Mouse (Mus musculus) hindbrain, embryonic 11.5 days (tissue): Measurements from ENCODE around the gene Napsa. TPM values are rescaled to one million over a fixed set of nuclear protein-coding genes. Genes with fewer than 3 reads are reported as not detected.

Source experiments
- ATAC-seq: fragments of 200-750 bp; cut with Nextera tagmentation; 2 replicates; pipeline ENCODE4 v1.8.0; 2017; ENCODE audit warnings: mild to moderate bottlenecking, moderate TSS enrichment, moderate library complexity; ENCODE audit not compliant: low FRiP score
- DNase-seq: peaks from one replicate; pipeline ENCODE4 v3.0.0-alpha.2; 2015; ENCODE audit warnings: low spot score
- H3K27ac ChIP-seq: fragments of 300-500 bp; sonication (generic); 2 replicates; pipeline ENCODE4 v1.5.1; 2014; ENCODE audit warnings: mild to moderate bottlenecking, low read depth, low read length
- H3K27me3 ChIP-seq: fragments of 300-500 bp; sonication (generic); 2 replicates; pipeline ENCODE4 v1.6.1; 2014; ENCODE audit warnings: mild to moderate bottlenecking, low read length, moderate library complexity, mixed read lengths; ENCODE audit not compliant: control insufficient read depth, insufficient read depth
- H3K36me3 ChIP-seq: fragments of 300-500 bp; sonication (generic); 2 replicates; pipeline ENCODE4 v1.6.1; 2014; ENCODE audit warnings: mild to moderate bottlenecking, low read length, moderate library complexity, mixed read lengths; ENCODE audit not compliant: control insufficient read depth, insufficient read depth
- H3K4me1 ChIP-seq: fragments of 300-500 bp; sonication (generic); replicated peaks from 2 replicates; pipeline ENCODE4 v1.6.1; 2014; ENCODE audit warnings: low read length, mixed read lengths; ENCODE audit not compliant: control insufficient read depth, insufficient read depth
- H3K4me2 ChIP-seq: fragments of 300-500 bp; sonication (generic); replicated peaks from 2 replicates; pipeline ENCODE4 v1.6.1; 2014; ENCODE audit warnings: mild to moderate bottlenecking, low read depth, low read length
- H3K4me3 ChIP-seq: fragments of 300-500 bp; sonication (generic); 2 replicates; pipeline ENCODE4 v1.5.1; 2014; ENCODE audit warnings: low read depth, low read length
- H3K9ac ChIP-seq: fragments of 300-500 bp; sonication (generic); 2 replicates; pipeline ENCODE4 v1.6.1; 2014; ENCODE audit warnings: low read depth, low read length
- H3K9me3 ChIP-seq: fragments of 300-500 bp; sonication (generic); 2 replicates; pipeline ENCODE4 v1.6.1; 2016; ENCODE audit warnings: low read length; ENCODE audit not compliant: control insufficient read depth
- WGBS: fragments of 180-500 bp; shearing (Covaris S2); extraction: QIAGEN DNeasy Blood & Tissue Kit; methylation state at CpG from one replicate; pipeline ENCODE4 v1.1.7; 2014; 5-methylcytosine and 5-hydroxymethylcytosine counted together
- polyA plus RNA-seq: library from polyadenylated mRNA; unstranded; fragments of >200 nt; fragmentation: Nextera tagmentation; extraction: Ambion mirVana; gene quantifications from 2 replicates; pipeline ENCODE4 v1.2.1, GENCODE M21; 2014

The Napsa gene
- polyA plus RNA-seq, 1 experiment from 2014 or later: 0.28 TPM

- DNase-seq: peak; percentile 83
- Histone ChIP-seq H3K27ac (no peak overlapping the region), H3K4me3 (peak overlapping the region; percentile 32), H3K9me3 (no peaks in the 10 kb centered on the region), H3K4me2 (peak overlapping the region; percentile 63), H3K36me3 (no peaks in the 10 kb centered on the region), H3K9ac (peak overlapping the region; percentile 44; the same call in 1 of the 2 replicates), H3K27me3 (peaks cover 22% of the 10 kb centered on the region), H3K4me1 (peaks cover 10% of the 10 kb centered on the region)
- WGBS: 1% methylated on average over 18 of the region's 18 CpGs
- ATAC-seq: 0 out of 2 replicates have a peak, but pooled peaks have one; percentile 28
These were observed 14.8 kb downstream of the Napsa start for GRCm38 (mm10) chr7:44586930-44587329.

- Histone ChIP-seq H3K27ac (no peak overlapping the region), H3K9me3 (no peaks in the 10 kb centered on the region), H3K4me1 (peaks cover 14% of the 10 kb centered on the region), H3K9ac (no peak overlapping the region; the same call in 1 of the 2 replicates), H3K36me3 (no peaks in the 10 kb centered on the region), H3K4me2 (peak overlapping the region; percentile 63; the same call in 1 of the 2 replicates), H3K4me3 (no peak overlapping the region), H3K27me3 (peaks cover 29% of the 10 kb centered on the region)
- ATAC-seq: no peak
- peak; percentile 7 for DNase-seq
- WGBS: 39% methylated on average over 6 of the region's 6 CpGs
These were observed 15.5 kb downstream of the Napsa start for GRCm38 (mm10) chr7:44587676-44588075.

DNA sequence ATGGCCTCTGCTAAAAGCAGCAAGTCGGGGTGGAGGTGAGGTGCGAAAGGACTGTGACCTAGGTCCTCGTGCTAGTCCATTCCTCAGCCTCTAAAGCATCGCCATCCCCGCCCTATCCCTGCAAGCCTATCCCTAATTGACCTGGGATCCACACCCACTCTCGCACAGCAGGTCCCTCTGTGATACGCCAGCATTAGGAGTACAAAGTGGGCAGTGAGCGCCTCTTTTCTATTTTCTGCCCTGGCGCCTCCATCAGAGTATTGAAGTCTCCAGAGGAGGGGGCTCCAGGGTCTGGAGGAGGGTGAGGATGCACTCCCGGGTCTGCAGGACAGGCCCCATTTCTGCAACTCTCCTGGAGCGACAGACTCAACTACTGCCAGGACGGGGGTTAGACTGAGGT is 16.2 kb downstream of the Napsa start:
- peak overlapping the region; percentile 47 for H3K9ac ChIP-seq
- H3K27me3 ChIP-seq: peaks cover 36% of the 10 kb centered on the region
- H3K9me3 ChIP-seq: no peaks in the 10 kb centered on the region
- H3K27ac ChIP-seq: no peak overlapping the region
- peaks cover 19% of the 10 kb centered on the region for H3K4me1 ChIP-seq
- 11% methylated on average over 12 of the region's 12 CpGs for WGBS
- no peaks in the 10 kb centered on the region for H3K36me3 ChIP-seq
- H3K4me2 ChIP-seq: peak overlapping the region; percentile 99
- ATAC-seq (no peak), DNase-seq (peak; percentile 16)
- H3K4me3 ChIP-seq: peak overlapping the region; percentile 28

- no peaks in the 10 kb centered on the region for H3K9me3 ChIP-seq
- H3K4me3 ChIP-seq: peak overlapping the region; percentile 28
- H3K27ac ChIP-seq: no peak overlapping the region
- peak; percentile 89 for DNase-seq
- H3K4me1 ChIP-seq: peaks cover 19% of the 10 kb centered on the region
- under 1% methylated on average over 23 of the region's 33 CpGs for WGBS
- H3K4me2 ChIP-seq: peak overlapping the region; percentile 99
- H3K9ac ChIP-seq: peak overlapping the region; percentile 47
- no peaks in the 10 kb centered on the region for H3K36me3 ChIP-seq
- peaks cover 39% of the 10 kb centered on the region for H3K27me3 ChIP-seq
- peak; percentile 30 for ATAC-seq
These were observed 17.0 kb downstream of the Napsa start for GRCm38 (mm10) chr7:44589149-44589548.

DNA sequence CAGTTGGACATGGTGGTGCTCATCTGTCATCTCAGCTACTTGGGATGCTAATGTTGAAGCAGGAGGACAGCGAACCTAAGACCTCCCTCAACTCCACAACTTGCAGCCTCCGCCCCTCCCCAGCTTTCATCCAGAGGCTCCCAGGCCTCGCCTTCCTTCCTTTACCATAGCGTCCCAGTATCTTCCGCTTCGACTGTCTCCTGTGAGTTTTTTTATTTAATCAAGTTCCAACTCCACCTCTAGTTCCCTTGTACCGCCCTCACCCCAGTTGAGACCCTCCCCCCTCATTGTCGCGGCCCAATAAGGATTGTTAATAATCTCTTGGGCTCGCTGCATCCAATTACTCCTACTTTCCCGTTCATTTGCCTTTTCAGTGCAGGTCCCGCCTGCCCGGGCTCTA is 17.8 kb downstream of the Napsa start:
- Histone ChIP-seq H3K4me2 (peak overlapping the region; percentile 99), H3K4me3 (0 out of 2 replicates have a peak overlapping the region, but pooled peaks have one; percentile 0), H3K27me3 (peaks cover 39% of the 10 kb centered on the region), H3K27ac (no peak overlapping the region), H3K36me3 (no peaks in the 10 kb centered on the region), H3K4me1 (peaks cover 19% of the 10 kb centered on the region), H3K9ac (no peak overlapping the region), H3K9me3 (no peaks in the 10 kb centered on the region)
- ATAC-seq (no peak), DNase-seq (peak; percentile 39)
- 2% methylated on average over 13 of the region's 13 CpGs for WGBS

DNA sequence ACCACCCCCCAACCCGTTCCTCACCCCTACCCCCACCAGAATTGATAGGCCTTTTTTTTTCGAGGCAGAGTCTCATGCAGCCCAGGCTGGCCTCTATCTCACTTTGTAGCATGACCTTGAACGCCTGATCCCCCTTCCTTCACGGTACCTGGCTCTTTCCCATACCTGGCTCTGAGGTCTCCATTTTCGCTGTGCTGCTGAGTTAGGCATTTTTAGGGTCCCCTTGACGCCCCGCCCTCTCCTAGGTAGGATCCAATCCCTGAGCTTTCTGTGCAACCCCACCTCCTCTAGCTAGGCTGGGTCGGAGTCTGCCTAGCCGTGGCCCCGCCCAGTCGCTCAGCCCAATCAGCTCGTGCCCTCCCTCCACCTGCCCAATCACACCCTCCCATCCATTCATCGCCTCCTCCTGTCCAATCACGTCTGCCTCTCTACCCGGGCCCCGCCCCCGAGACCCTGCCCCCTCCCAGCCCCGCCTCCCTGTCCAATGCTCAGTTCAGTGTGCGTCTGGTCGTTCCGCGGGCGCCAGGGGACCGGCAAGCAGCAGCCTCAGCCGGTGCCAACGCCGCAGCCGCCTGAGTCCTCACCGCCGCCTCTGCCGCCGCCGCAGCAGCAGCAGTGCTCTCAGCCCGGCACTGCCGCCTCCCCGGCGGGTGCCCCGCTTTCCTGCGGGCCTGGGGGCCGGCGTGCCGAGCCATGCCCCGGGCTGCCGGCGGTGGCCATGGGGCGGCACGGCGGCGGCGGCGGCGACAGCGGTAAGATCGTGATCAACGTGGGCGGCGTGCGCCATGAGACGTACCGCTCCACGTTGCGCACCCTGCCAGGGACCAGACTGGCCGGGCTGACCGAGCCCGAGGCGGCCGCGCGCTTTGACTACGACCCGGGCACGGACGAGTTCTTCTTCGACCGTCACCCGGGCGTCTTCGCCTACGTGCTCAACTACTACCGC is 18.5 kb downstream of the Napsa start, which contains the start of gene Kcnc3:
TSS of gene Kcnc3 (plus strand) at position 263 of the 946 bp plus-strand sequence.
- Histone ChIP-seq H3K4me2 (peak within 1 kb of the TSS; percentile 99), H3K4me1 (peaks cover 19% of the 10 kb centered on the region), H3K4me3 (peak within 1 kb of the TSS; percentile 62), H3K27me3 (peaks cover 38% of the 10 kb centered on the region), H3K27ac (no peak within 1 kb of the TSS; the same call in 1 of the 2 replicates), H3K9ac (peak within 1 kb of the TSS; percentile 64), H3K9me3 (no peaks in the 10 kb centered on the region), H3K36me3 (no peaks in the 10 kb centered on the region)
- under 1% methylated on average over 78 of the region's 80 CpGs for WGBS
- ATAC-seq: peak; percentile 91
- DNase-seq: peak; percentile 94

- Histone ChIP-seq H3K4me1 (peaks cover 19% of the 10 kb centered on the region), H3K4me3 (peak overlapping the region; percentile 62), H3K27me3 (peaks cover 38% of the 10 kb centered on the region), H3K9ac (peak overlapping the region; percentile 64), H3K9me3 (no peaks in the 10 kb centered on the region), H3K36me3 (no peaks in the 10 kb centered on the region), H3K27ac (no peak overlapping the region; the same call in 1 of the 2 replicates), H3K4me2 (peak overlapping the region; percentile 99)
- no peak for ATAC-seq
- DNase-seq: peak; percentile 29
- under 1% methylated on average over 50 of the region's 60 CpGs for WGBS
These were observed 19.4 kb downstream of the Napsa start for GRCm38 (mm10) chr7:44591348-44592116.

DNA sequence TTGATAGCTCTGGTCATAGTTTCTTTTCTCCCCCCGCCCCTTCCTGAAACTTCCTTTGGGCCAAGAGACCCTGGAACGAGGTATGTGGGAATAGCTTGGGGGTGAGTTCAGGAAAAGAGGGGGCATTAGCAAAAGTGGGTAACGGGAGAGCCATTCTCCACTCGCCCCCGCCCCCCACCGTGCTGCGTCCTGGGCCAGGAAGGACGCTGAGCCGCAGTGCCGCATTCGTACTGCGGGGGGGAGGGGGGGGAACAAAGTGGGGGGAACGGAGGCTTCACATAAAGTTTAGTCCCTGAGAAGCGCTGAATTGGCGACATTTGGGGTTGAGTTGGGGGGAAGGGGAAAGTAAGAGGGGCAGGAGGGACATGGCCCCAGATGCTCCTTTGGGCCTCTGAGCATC is 20.9 kb downstream of the Napsa start:
- ATAC-seq (no peak), DNase-seq (no peak)
- H3K4me3 ChIP-seq: 0 out of 2 replicates have a peak overlapping the region, but pooled peaks have one; percentile 7
- peak overlapping the region; percentile 39 for H3K4me2 ChIP-seq
- H3K4me1 ChIP-seq: peaks cover 19% of the 10 kb centered on the region
- no peak overlapping the region for H3K27ac ChIP-seq
- H3K27me3 ChIP-seq: peaks cover 30% of the 10 kb centered on the region
- no peak overlapping the region for H3K9ac ChIP-seq
- 3% methylated on average over 15 of the region's 15 CpGs for WGBS
- no peaks in the 10 kb centered on the region for H3K9me3 ChIP-seq
- H3K36me3 ChIP-seq: no peaks in the 10 kb centered on the region
